9 mouse cellular contexts compared by ENCODE assay signal in genomic region chr9:43267357-43267756, GRCm38 (mm10). TPM values are rescaled to one million over a fixed set of nuclear protein-coding genes. Genes with fewer than 3 reads are reported as not detected.
DNase-seq lines count a peak whose midpoint lies in the region; ATAC-seq lines count a peak whose summit lies in the region.
"Had no signal": no experiment of that assay in that cellular context is flagged by ENCODE, and none has a peak within 500 bp of the region (broad histone marks: within the 10 kb centered on the region; RNA-seq: fewer than 3 reads in every experiment).

No protein-coding gene starts in this region.

- H3K4me3 ChIP-seq in midbrain, embryonic 13.5 days (replicated peaks), result no peak overlapping the region
- H3K4me3 ChIP-seq: erythroblast, embryonic 14.5 days had no signal

- H3K27ac ChIP-seq in midbrain, embryonic 13.5 days, result no peak overlapping the region

- peak; percentile 48 for DNase-seq in gastrocnemius, postnatal 10 days
- no peak for DNase-seq in gastrocnemius, adult 8-10 months (ENCODE audit: low spot score in 2 of 2)
- peak; percentile 22 to 36 for DNase-seq in B cell, adult 2 months
- peak; percentile 74 for DNase-seq in c-Kit-positive CD71-positive TER-119-negative erythroid progenitor cells, embryonic 14.5 days (ENCODE audit: low read depth)
- DNase-seq in lung, postnatal 36 days, result peak; percentile 17
- no peak for DNase-seq in cerebellum, adult 9-11 months
- no peak for DNase-seq in frontal cortex, postnatal 14 days (ENCODE audit: low spot score in 2 of 2)

- peaks cover 28% of the 10 kb centered on the region for H3K4me1 ChIP-seq in midbrain, embryonic 13.5 days (replicated peaks)

- H3K9ac ChIP-seq in midbrain, embryonic 13.5 days (replicated peaks), result no peak overlapping the region

- H3K36me3 ChIP-seq in midbrain, embryonic 13.5 days, result no peaks in the 10 kb centered on the region

- no peaks in the 10 kb centered on the region for H3K9me3 ChIP-seq in midbrain, embryonic 13.5 days

- ATAC-seq in midbrain, embryonic 13.5 days, result no peak

- peaks cover 51% of the 10 kb centered on the region for H3K27me3 ChIP-seq in midbrain, embryonic 13.5 days

- 84% methylated on average over 8 of the region's 8 CpGs for WGBS in midbrain, embryonic 13.5 days

- H3K4me2 ChIP-seq in midbrain, embryonic 13.5 days (replicated peaks), result no peak overlapping the region

RNA-seq across cellular contexts. Expression of gene Oaf, which starts 27.6 kb away (rescaled TPM):
- 10 to 100 TPM; 26.2 to 34.2 TPM for total RNA-seq in gastrocnemius, postnatal 10 days (2021)
- 1 to 10 TPM; 2.7 to 5.9 (median 4.8) TPM for total RNA-seq in gastrocnemius, adult 8-10 months (2022)
- 5.6 and 7.1 TPM in 2 replicates for polyA plus RNA-seq in midbrain, embryonic 13.5 days (2015; fragmentation: Nextera tagmentation; extraction: Ambion mirVana)

RNA-seq across cellular contexts. Expression of gene Trim29, which starts 43.3 kb away (rescaled TPM):
- under 1 TPM; 0.12 to 0.16 TPM for total RNA-seq in gastrocnemius, postnatal 10 days (2021)
- not detected for total RNA-seq in gastrocnemius, adult 8-10 months (2022)
- polyA plus RNA-seq in midbrain, embryonic 13.5 days (2015; fragmentation: Nextera tagmentation; extraction: Ambion mirVana), result 0.11 TPM in 1 of 2 replicates, not detected in the other
- polyA plus RNA-seq: erythroblast, embryonic 14.5 days had no signal

RNA-seq across cellular contexts. Expression of gene Pou2f3, which starts 57.2 kb away (rescaled TPM):
- total RNA-seq in gastrocnemius, postnatal 10 days (2021), result under 1 TPM in 1 of 2 experiments, not detected in 1; 0.09 TPM
- total RNA-seq in gastrocnemius, adult 8-10 months (2022), result not detected
- polyA plus RNA-seq in midbrain, embryonic 13.5 days (2015; fragmentation: Nextera tagmentation; extraction: Ambion mirVana), result 0.08 TPM in 1 of 2 replicates, not detected in the other
- polyA plus RNA-seq: erythroblast, embryonic 14.5 days had no signal

Comparison
In these comparisons a context has a peak if more than half of its experiments do, and no peak if none do; other contexts are left out.
1. DNase-seq: peak in gastrocnemius, postnatal 10 days (single experiment), B cell, adult 2 months (2 of 2), c-Kit-positive CD71-positive TER-119-negative erythroid progenitor cells, embryonic 14.5 days (single experiment) and lung, postnatal 36 days (single experiment); none in gastrocnemius, adult 8-10 months (0 of 2), cerebellum, adult 9-11 months (single experiment) and frontal cortex, postnatal 14 days (0 of 2).